Mouse (Mus musculus) thymus, adult 18-20 months (tissue): ENCODE data around the gene Cdc6.

ENCODE experiments used
- DNase-seq, 2 experiments: peaks; one replicate each; pipeline ENCODE4 v3.0.0; 2022; ENCODE audit warnings: mixed read lengths in 2 of 2

Gene Cdc6

DNA sequence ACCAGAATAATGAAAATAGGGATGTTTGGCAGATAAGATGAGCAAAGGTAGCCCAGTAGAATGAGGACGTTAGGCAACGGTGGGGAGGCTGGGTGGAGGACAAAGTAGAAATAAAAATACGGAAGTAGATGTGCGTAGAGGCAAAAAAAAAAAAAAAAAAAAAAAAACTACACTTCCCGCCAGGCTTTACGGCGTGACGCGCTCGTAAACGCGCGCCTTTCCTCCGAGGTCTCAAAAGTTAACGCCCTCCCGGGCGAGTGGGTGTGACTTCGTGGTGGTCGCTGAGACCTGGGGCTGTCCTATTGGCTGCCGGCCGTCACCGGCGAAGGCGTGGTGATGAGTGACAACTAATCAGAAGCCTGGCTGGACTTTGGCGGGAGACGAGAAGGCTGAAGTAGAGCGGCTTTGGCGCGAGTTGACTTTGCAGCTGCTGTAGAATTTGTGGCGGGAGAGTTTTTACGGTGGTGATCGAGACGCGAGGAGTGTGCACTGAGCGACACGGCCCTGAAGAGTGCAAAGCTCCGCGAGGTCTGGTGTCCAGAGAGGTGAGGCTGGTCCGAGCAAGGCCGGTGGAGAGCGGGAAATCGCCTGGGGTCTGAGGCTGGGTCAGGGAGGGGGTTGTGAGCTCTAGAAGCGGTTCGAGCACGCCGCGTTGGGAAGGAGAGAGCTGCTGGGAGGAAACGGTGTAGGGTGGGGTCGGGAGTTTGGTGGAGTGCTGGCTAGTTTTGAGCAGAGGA is at the start of gene Cdc6:
Cdc6 (plus strand) TSS at position 365 of the 737 bp plus-strand sequence.
- DNase-seq, result peak; percentile 94 to 97

- DNase-seq, result peak; percentile 30 to 58
Measured at GRCm38 (mm10) chr11:98858759-98859731, 48.6 kb upstream of the Cdc6 start.

- DNase-seq, result peak; percentile 89 to 91
Measured at GRCm38 (mm10) chr11:98863028-98863750, 44.4 kb upstream of the Cdc6 start, which contains the start of gene Wipf2. Wipf2 (plus strand) TSS chr11:98863638.

- DNase-seq, result peak in 1 of 2 experiments; percentile 64
Measured at GRCm38 (mm10) chr11:98863751-98864429, 43.7 kb upstream of the Cdc6 start.

- DNase-seq, result no peak
Measured at GRCm38 (mm10) chr11:98867293-98867692, 40.3 kb upstream of the Cdc6 start.

DNA sequence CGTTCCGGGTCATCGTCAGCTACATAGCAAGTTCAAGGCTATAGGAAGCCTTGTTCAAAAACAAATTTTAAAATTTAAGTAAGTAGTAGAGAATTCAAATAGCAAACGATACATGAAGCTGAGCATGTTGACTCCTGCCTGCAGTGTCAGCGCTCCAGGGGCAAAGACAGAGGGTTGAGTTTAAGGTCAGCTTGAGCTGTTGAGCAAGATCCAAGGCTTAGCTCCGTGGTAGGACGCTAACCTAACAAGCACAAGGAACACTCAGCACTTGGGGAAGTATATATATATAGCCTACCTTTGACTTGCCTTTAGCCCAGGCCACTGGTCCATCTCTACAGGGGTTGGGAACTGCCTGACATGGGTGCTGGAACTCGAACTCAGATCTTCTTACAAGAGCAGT is 37.7 kb upstream of the Cdc6 start:
- no peak for DNase-seq

DNA sequence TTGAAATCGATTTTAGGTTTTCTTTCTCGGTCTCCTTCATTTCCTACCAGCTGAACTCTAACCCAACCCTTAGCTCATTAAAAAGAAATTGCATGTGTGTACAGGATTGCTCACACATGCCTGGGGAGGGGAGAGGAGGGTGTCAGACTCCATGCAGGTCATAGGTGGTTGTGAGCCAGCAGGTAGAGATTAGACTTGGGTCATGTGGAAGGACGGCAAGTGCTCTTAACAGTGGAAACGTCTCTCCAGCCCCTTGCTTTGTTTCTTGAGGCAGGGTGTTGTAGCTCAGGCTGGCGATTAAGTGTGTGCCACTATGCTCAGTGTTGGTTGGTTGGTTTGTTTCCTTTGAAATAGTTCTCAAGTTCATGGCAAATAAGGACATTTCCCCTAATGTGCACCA is 36.8 kb upstream of the Cdc6 start:
- DNase-seq, result no peak

GRCm38 (mm10) chr11:98871416-98871815 is 36.2 kb upstream of the Cdc6 start:
- DNase-seq, result no peak

DNA sequence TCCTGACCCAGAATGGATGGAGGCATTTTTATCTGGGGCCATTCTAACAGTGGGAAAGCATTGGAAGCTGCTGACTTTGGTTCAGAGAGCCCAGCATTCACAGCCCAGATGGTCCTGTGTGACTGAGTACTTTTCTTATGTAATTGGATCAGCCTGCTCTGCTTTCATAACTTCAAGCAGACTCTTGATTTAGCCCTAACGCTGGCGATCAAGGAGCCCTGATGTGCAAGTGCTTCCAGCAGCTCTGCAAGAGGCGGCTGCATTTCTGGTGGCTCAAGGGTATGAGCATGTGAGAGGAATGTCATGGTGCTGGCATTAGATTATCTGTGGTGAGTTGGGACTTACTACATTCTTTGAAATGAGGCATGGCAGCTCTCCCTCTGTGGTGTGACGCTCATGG is 35.6 kb upstream of the Cdc6 start:
- no peak for DNase-seq

GRCm38 (mm10) chr11:98873900-98874299 is 33.7 kb upstream of the Cdc6 start:
- no peak for DNase-seq

GRCm38 (mm10) chr11:98877001-98877400 is 30.6 kb upstream of the Cdc6 start:
- no peak for DNase-seq

GRCm38 (mm10) chr11:98887703-98888102 is 19.9 kb upstream of the Cdc6 start:
- DNase-seq, result no peak

DNA sequence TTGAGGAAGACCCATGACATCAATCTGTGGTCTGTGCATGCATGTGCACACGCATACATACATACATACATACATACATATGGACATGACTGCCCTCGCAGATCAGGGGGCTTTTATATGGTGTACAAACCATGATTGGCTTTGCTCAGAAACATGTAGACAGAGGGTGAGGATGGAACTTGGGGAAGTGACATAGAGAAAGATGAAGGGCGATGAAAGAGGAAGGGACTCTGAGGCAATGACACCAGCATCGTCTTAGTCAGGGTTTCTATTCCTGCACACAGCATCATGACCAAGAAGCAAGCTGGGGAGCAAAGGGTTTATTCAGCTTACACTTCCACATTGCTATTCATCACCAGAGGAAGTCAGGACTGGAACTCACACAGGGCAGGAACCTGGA is 18.5 kb upstream of the Cdc6 start:
- DNase-seq, result no peak

DNA sequence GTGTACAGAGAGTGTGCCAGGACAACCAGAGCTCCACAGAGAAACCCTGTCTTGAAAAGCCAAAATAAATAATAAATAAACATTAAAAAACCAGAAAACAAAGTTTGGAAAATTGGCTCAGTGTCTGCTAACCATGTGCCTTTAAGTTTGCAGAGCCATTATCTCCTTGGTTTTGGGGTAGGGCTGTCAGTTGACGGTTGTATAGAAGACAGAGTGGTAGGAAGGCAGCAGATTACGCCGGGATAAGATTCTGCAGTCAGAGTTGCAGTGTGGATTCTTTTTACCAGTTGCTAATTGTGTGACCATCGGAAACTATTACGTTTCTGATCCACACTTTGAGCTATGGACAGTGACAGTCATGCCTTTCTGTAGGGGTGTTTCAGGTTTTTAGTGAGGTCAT is 17.6 kb upstream of the Cdc6 start:
- no peak for DNase-seq

DNA sequence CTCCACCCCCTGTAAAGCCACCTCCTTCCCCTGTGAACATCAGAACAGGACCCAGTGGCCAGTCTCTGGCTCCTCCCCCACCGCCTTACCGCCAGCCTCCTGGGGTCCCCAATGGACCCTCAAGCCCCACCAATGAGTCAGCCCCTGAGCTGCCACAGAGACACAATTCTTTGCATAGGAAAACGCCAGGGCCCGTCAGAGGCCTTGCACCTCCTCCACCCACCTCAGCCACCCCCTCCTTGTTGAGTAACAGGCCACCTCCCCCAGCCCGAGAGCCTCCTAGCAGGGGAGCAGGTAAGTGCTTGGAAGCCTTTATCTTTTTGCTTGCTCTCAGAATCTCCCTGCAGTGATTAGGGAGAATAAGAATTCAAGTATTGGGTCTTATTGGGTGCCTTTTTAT is 15.2 kb upstream of the Cdc6 start:
- DNase-seq, result no peak

- peak in 1 of 2 experiments; percentile 36 for DNase-seq
Measured at GRCm38 (mm10) chr11:98900529-98901125, 7.0 kb upstream of the Cdc6 start.

DNA sequence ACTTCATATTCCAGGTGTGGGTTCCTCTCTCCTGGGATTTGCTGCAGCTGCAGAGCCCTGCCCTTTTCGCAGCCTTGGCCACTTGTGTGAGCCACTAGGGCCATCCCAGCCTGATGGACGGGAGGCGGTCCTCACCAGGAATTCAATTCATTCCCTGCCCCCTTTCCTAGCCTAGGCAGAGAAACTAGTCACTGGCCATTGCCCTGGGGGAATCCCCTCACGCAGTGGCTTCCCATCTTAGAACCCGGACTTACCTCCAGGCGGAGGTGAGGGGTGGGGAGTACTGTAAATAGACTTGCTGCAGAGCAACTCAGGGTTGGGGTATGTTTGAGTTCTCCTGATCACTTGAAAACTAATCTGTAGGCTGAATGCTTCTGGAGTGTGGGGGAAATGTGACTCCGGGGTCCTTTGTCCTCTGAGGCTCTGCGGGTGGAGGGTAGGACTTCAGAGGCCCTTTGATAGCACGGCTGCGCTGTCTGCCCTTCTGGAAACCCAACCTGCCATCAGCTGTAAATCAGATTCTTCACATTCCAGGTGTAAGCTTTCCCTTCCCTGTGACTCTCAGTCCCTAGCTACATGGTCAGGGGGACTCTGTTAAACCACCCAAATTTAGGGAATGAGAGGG is 4.9 kb upstream of the Cdc6 start:
- no peak for DNase-seq

DNA sequence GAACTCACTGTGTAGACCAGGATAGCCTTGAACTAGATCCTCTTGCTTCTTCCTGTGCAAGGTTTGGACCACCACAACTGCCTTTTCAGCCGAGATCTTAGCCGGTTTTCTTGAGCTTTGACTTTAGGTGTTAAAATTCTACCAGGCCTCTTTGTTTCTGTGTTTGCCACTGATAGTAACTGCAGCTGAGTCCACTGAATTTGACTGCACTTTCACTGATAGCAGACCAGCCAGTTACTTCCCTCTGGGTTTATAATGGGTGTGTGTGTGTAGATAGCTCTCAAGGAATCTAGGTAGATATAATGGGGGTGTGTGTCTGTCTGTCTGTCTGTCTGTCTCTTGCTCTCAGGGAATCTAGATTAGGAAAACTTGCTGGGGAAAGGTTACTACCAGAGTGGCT is 3.0 kb upstream of the Cdc6 start:
- DNase-seq, result no peak

DNA sequence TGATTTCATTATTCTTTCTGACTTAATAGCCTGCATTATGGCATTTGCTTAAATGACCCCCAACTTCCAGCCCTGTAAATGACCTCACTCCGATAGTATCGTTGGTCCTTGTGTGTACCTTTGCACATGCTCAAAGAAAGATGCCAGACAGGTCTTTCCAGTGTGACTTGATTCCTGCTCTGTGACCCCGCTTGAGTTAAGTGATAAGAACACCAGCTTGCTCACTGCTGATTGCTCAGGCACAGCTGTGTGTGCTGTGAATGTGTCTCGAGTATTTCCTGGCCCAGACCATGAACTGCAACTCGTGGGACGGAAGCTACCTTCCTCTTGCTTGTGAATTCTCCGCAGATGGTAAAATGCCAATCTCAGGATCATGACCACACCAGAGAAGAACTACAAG is 2.6 kb upstream of the Cdc6 start:
- no peak for DNase-seq

- no peak for DNase-seq
Measured at GRCm38 (mm10) chr11:98905583-98905982, 2.0 kb upstream of the Cdc6 start.

- DNase-seq, result no peak
Measured at GRCm38 (mm10) chr11:98907063-98907436, 551 bp upstream of the Cdc6 start.

- DNase-seq, result peak; percentile 41 to 66
Measured at GRCm38 (mm10) chr11:98909654-98910053, 2.1 kb downstream of the Cdc6 start.
